Mouse (Mus musculus) megakaryocyte, adult 5-6 weeks (primary cell): ENCODE results near the gene Ankrd44. TPM values are rescaled to one million over a fixed set of nuclear protein-coding genes. Genes with fewer than 3 reads are reported as not detected.

Experiments
- total RNA-seq, 2 experiments: library from RNA; stranded (forward) in 1 of 2; stranded (reverse) in 1 of 2; fragments of 153-499, 151-499 nt in 1 of 2; fragments of 221-1000, 200-1000 nt in 1 of 2; gene quantifications; 2 replicates each; pipeline versions ENCODE4 v1.2.3 to v1.2.4; 2015 to 2017

Ankrd44 gene
- total RNA-seq, 2 experiments from 2014 or later: 124 to 209 TPM

Other genes with a start within 250 kb of the Ankrd44 start
- 288 and 309 TPM in 2 replicates for gene Sf3b1, start 101.1 kb upstream of the Ankrd44 start, total RNA-seq (2015)
- gene Sf3b1, start 101.1 kb upstream of the Ankrd44 start, total RNA-seq (2017): 305 and 338 TPM in 2 replicates
- 28.5 and 28.6 TPM in 2 replicates for gene Coq10b, start 126.4 kb upstream of the Ankrd44 start, total RNA-seq (2015)
- 25.4 and 25.8 TPM in 2 replicates for gene Coq10b, start 126.4 kb upstream of the Ankrd44 start, total RNA-seq (2017)
- 119 TPM in 2 replicates for gene Hspe1, start 161.7 kb upstream of the Ankrd44 start, total RNA-seq (2015)
- gene Hspe1, start 161.7 kb upstream of the Ankrd44 start, total RNA-seq (2017): 121 and 162 TPM in 2 replicates
- gene Hspd1, start 161.9 kb upstream of the Ankrd44 start, total RNA-seq (2015): 56.6 and 68.6 TPM in 2 replicates
- 112 and 120 TPM in 2 replicates for gene Hspd1, start 161.9 kb upstream of the Ankrd44 start, total RNA-seq (2017)
- gene Mob4, start 204.8 kb upstream of the Ankrd44 start, total RNA-seq (2015): 58.9 and 68.5 TPM in 2 replicates
- gene Mob4, start 204.8 kb upstream of the Ankrd44 start, total RNA-seq (2017): 50.4 and 56.6 TPM in 2 replicates